Mouse (Mus musculus) liver, postnatal 0 days (tissue): ENCODE measurements around the gene Fam196b.

Source experiments
- CTCF ChIP-seq: sonication (generic); IDR thresholded peaks from 2 replicates; pipeline ENCODE4 v1.5.1; 2016; ENCODE audit warnings: antibody characterized with exemption, low read depth
- EP300 ChIP-seq: IDR thresholded peaks from 2 replicates; pipeline ENCODE4 v1.6.1; 2016; ENCODE audit warnings: antibody characterized with exemption, low read depth, mild to moderate bottlenecking

DNA sequence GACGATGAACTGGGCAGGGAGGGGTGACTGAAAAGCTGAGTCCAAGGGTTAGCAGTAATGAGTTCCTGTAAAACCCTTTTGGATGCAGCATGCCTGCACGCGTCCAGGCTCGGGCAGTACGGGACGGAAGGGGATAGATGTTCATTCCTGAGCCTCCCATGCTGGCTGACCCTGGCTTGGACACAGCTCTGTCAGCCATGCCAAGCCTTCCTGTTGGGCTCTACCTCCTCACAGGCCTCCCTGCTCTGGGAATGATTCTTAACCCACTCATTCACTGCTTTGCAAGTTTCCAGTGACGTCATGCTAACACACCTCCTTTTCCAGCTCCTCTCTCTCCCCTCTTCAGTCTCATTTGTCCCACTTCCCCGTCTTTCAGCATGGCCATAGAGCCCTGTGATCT, 9.0 kb downstream of the Fam196b start:
- TF ChIP-seq CTCF = no peak
- TF ChIP-seq EP300 = no peak
